Mouse (Mus musculus) left cerebral cortex, postnatal 25 days (tissue): Measurements from ENCODE around the gene Amhr2. TPM values are rescaled to one million over a fixed set of nuclear protein-coding genes. Genes with fewer than 3 reads are reported as not detected.

Experiments
- DNase-seq, 2 experiments: peaks; one replicate each; pipeline ENCODE4 v3.0.0; 2022; ENCODE audit warnings: low spot score in 2 of 2, mixed read lengths in 1 of 2
- intact Hi-C: fragments of 180-260 bp; cut with DNase I; formaldehyde crosslinking; loops from one replicate; pipeline ENCODE4 v1.15.1; 2025
- total RNA-seq, 2 experiments: library from RNA; stranded (reverse); gene quantifications; 2 replicates each; pipeline ENCODE4 v1.2.3; 2021

The Amhr2 gene
- total RNA-seq, 2 experiments from 2014 or later, result 0.62 to 2.4 TPM

DNA sequence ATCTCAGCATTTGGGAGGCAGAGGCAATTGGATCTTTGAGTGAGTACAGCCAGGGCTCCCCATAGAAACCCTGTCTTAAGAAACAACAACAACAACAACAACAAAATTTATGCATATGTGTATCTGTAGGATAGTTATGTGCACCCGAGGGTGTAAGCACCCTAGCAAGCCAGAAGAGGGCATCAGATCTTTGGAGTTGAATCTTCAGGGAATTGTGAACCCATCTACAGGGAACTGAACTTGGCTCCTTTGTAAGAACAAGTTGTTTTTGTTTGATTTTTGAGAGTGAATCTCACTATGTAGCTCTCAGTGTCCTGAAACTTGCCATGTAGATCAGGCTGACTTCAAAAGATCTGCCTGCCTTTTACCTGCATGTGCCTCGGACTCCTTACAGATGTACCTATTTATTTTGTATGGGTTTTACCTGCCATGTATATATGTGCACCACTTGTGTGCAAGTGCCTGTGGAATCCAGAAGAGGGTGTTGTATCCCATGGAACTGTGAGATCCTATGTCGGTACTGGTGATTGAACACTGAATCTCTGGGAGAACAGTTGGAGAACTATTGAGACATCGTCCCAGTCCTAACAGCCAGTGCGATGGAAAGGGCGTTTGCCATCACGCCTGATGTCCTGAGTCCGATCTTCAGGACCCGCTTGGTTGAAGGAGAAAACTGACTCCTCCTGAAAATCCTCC lies 23.7 kb downstream of the Amhr2 start:
- intact Hi-C loops, result no loop called here
- no peak for DNase-seq

DNA sequence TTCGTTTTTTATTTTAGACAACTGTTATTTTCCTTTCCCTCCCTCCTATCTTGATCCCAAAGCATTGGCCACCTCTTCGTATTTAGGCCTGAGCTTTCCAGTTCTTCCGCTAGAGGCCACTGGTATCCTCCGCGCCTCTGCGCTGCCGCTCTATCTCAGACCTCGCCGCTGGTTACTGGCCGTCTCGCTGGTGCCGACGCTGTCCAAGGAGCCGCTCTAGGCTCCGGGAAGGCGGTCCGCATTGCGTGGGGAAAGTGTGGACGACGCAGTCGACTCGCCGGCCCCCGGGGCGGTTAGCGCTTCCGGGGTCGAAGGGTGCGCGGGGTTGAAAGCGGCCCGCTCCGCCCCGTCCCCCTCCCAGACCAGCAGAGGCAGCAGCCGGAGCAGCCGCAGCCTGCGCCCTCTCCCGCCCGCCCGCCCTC lies 25.0 kb downstream of the Amhr2 start, which contains the start of gene Pcbp2:
Gene Pcbp2 (plus strand): TSS at position 357 of the 422 bp plus-strand sequence.
- intact Hi-C loops, result no loop called here
- DNase-seq, result peak; percentile 94 to 99

DNA sequence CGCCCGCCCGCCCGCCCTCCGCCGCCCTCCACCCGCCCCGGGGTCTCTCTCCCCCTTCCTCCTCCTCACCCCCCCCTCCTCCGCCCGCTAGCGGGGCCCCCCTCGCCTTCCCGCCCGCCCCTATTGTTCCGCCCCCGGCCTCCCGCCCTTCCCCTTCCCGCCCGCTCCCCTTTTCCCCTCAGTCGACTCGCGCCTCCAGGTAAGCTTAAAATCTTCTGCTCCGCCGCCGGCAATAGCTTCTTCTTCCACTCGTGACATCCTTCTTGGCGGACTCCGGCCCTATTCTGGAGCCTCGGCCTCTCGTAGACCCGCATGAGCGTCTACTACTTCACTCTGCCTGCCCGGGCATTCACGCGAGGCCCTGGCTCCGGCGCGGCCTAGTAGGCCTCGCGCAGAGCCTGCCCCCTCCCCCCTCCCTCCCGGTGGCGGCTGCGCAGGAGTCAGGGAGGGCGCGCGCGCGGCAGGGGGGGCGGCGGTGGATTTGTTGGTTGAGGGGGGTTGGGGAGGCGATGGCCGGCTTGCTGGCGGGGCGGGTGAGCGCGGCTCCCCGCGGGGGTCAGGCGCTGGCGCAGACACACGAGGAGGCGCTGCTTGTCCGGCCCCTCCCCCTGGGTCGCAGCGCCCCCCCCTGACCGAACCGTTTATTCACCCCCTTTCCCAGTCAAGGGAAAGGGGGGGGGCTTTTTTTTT lies 25.6 kb downstream of the Amhr2 start:
- intact Hi-C loops, result loop anchor here (1.0 kb wide), 1 partner anchor 48 kb away; the partner anchor contains the start of gene Tarbp2
- peak; percentile 79 to 80 for DNase-seq

DNA sequence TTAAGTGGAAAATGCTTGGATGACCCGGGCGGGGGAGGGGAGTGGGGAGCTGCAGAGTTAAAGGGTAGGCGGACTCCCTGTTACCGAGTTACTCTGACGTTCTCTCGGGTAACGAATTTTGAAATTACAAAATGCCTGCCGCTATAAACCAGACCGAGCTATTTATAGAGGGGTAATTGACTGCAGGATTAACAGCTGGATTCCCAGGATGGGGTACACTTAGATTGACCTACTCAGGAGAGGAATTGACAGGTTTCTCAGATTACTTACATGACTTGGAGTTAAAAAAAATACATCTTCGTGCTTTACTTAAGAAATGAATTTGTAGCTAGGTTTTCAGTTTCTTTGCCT lies 26.1 kb downstream of the Amhr2 start:
- intact Hi-C loops, result loop anchor here (1.0 kb wide), 1 partner anchor 47 kb away; the partner anchor contains the start of gene Tarbp2
- no peak for DNase-seq

DNA sequence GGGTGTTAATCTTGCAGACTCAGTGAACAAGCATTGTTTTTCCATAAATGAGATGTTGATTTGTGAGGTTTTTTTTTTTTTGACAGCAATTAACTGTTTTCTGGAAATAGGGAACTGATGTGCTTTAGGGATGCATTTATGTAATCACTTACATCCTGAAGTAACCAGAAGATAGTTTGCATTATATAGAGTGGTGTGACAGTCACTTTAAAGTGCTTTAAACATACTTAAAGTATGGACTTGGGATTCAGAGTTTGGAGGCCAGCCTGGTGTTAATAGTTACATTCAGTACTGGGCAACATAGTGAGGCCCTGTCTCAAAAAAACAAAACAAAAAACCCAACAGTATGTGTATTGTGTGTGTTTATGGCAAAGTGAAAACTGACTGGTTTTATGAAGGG lies 26.6 kb downstream of the Amhr2 start:
- no peak for DNase-seq
- intact Hi-C loops, result loop anchor here (1.0 kb wide), 1 partner anchor 47 kb away; the partner anchor contains the start of gene Tarbp2

DNA sequence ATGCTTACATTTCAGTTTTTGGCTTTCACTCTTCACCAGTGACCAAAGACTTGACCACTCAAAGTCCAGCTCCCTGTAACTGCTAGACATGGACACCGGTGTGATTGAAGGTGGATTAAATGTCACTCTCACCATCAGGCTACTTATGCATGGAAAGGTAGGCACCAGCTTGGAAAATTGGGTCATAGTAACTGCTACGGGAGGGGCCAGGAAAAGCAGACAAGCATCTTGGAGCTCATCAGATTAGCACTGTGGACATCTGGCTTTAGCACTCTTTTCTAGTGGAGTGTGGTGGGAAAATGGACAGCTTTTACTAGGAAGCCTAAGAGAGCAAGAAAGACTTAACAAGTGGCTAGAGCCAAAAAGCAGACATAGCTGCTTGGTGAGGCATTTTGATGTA lies 28.1 kb downstream of the Amhr2 start:
- DNase-seq, result no peak

DNA sequence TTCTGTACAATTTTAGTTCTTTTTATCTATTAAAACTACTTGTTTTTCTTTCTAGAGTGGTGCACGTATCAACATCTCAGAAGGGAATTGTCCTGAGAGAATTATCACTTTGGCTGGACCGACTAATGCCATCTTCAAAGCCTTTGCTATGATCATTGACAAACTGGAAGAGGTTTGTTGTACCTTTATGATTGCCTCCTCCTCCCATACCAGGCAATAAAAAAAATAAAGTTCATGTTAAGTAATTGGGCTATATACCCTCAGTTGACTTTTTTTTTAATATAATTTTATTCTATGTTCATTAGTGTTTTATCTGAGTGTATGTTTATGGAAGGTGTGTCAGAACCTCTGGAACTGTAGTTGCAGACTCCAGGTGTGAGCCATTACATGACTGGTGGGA lies 29.4 kb downstream of the Amhr2 start:
- DNase-seq, result no peak
- intact Hi-C loops, result loop anchor here (2.0 kb wide), 1 partner anchor 14 kb away; no protein-coding TSS in a partner anchor

More for the DNA sequence above, 28.1 kb downstream of the Amhr2 start:
- intact Hi-C loops, result no loop called here

DNA sequence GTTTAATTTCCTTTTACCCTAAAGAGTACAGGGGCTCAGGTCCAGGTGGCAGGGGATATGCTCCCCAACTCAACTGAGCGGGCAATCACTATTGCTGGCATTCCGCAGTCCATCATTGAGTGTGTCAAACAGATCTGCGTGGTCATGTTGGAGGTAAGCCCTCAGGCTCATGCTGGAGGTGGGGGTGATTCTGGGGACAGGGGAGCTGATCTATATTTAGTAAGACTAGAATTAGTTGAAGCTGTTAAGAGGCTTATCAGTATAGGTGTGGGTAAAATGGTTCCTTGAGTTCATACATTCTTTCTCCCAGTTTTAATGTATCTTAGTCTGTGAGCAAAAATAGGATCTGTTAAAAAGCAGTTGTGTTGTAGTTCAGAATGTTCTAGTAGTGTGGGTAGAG lies 38.0 kb downstream of the Amhr2 start:
- intact Hi-C loops, result no loop called here
- no peak for DNase-seq

DNA sequence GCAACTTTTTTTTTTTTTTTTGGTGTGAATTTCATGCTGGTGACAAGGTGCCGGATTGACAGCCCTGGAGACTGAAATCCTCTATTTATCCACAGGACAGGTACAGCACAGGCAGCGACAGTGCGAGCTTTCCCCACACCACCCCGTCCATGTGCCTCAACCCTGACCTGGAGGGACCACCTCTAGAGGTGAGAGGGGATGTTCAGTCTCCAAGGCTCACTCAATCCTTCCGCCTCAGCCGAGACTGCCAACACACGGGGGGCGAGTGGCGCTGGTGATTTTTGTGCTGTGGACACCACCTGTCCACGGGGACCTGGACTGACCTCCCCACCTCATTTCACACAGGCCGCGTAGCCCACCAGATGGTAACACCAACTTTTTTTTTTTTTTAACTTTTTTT lies 40.7 kb downstream of the Amhr2 start:
- intact Hi-C loops, result no loop called here
- no peak for DNase-seq

DNA sequence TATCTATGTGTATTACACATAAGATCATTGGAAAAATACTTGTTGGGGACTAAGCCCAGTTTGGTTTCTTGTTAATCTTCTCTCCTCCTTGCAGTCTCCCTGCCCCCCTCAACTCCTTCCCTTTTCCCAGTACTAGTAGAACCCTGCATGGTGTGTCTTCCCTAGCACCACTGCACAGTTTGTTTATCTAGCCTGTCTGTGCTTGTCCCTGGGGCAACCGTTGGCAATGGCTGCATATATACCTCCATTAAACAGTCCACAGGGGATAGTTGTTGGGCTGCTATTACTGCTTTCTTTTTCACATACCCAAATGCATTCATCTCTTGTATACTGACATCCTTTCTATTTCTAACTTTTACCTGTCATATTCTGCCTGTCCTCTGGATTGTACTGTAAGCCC lies 42.5 kb downstream of the Amhr2 start:
- intact Hi-C loops, result loop anchor here (2.0 kb wide), 1 partner anchor 13 kb away; no protein-coding TSS in a partner anchor
- DNase-seq, result no peak

DNA sequence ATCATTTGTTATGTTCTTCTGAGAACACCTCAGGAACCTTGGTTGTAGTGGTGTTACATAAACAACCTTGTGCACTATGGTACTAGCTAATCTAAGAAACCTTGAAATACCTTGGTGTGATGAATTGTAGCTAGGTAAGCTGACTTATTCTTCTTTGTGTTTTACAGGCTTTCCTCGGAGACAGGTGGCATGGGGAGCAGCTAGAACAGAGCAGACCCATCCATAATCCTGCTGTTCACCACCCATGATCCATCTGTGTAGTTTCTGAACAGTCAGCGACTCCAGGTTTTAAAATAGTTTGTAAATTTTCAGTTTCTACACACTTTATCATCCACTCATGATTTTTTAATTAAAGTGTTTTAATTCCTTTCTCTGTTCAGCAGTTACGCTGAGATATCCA lies 53.2 kb downstream of the Amhr2 start:
- no peak for DNase-seq

DNA sequence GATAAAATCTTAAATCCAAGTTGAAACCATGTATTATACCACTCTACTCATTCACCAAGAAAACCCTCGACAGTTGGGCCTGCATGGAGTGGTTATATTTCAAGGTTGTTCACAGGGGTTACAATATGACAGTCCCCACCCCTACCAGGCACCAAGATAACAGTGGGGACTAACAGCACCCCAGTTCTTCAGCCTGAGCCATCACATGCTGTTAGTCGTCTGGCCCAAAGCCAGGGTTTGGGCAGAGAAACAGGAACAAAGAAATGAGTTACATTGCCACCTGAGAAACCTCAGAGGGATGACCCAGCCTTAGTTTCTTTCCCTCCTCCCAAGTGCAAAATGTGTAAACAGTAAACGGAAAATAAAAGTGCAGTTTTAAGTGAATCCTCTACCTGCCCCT lies 54.2 kb downstream of the Amhr2 start:
- intact Hi-C loops, result no loop called here
- DNase-seq, result no peak

More for the DNA sequence above, 53.2 kb downstream of the Amhr2 start:
- intact Hi-C loops, result no loop called here

DNA sequence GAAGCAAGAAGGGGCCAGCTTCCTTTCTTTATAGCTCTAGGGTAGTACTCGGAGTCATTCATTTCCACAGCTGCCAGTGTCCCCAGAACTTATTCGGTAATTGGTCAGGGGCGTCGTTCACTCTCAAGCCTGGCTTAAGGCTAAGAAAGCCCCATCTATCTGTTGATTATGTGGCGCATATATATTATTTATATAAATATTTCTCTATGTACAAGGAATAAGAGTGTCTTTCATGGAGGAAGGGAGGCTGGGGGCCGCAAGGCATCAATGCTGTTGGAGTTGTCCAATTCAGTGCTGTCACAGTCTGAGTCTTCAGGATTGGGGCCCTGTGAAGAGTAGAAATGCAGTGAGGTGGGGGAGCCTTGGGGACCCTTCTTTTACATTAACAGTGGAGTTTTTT lies 54.7 kb downstream of the Amhr2 start:
- DNase-seq, result no peak
- intact Hi-C loops, result no loop called here

DNA sequence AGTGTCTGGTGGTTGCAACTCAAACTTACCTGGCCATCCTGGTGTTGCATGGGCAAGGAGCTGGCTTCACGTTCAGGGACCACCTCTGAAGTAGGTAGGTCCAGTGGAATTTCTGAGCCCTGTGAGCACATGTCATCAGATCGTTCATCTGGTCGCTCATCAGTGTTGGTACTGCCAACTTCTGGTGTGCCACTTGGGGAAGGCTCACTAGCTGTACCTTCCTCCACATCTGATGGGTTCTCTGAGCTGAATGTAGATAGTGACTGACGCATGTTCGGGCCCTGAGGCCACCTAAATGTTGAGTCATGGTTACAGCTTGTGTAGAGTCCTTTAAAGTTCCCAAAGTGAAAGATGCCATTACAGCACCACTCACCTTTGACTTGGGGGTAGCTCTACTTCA lies 55.3 kb downstream of the Amhr2 start:
- DNase-seq, result no peak
- intact Hi-C loops, result no loop called here

DNA sequence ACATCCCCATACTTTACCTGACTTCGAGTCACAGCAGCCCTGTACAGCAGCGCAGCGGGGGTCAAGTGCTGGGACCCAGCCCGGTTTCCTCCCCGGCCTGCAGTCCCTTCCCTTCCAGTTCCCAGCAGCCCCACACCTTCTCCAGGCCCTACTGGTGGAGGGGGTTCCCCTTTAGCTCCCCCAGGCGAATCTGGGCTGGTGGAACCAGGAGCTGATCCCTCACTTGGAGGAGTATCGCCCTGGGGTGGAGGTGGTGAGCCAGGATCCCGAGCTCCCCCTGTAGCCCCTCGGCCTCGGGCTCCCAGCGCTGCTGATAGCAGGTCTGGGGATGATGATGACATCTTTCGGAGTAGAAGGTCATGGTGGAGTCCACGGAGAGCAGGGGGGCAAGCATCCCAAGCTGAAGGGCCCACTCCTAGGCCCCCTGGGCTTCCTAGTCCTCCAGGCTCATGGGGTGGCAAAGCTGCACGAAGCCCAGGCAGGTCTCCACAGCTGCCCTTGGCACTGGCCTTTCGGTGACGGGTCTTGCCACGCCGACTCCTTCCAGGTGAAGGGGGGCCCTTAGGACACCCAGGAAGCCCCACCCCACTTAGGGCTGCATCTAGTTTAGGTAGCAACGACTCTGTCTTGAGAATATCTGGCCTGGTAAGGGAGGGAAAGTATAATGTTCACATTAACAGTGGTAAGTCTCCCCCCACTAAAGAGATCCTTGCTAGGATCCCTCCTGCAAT lies 56.1 kb downstream of the Amhr2 start:
- DNase-seq, result no peak
- intact Hi-C loops, result no loop called here

DNA sequence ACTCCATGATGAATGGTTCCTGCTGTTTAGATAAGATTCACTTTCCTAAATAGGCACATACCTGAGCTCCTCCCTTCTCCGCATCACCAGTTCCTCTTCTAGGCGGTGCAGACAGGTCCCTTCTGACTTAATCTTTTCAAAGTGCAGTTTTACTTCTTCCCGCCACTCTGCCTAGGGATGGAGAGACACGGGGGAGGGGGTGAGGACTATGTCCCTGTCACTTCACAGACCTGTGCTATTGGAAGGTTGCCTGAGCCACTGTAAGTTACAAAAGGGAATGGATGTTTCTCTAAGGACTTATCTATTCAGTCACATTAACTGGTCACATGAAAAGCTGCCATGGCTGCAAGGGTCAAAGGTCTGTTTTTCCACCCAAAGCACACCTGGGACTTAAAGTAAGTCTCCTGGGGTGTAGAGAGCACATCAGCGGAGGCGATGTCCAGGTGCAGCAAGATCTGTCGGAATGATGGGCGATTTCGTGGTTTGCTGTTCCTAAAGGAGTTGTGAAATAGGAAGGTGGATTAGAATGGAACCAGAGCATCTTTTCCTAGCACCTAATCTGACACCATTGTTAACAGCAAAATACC lies 57.2 kb downstream of the Amhr2 start:
- intact Hi-C loops, result no loop called here
- DNase-seq, result no peak

DNA sequence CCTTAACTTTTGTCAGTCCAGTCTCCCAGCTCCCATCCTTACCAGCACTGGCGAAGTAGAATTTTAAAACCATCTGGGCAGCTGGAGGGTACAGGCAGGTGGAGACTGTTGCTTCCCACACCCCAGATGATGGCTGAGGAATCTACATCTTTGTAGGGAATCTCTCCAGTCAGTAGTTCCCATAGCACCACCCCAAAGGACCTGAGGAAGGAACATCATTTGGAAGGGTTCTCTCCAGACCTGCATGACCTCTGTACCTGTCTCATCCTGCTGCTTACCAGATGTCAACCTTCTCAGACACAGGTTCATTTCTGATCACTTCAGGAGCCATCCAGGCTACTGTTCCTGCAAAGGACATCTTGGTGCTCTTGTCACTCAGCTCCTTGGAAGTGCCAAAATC lies 58.3 kb downstream of the Amhr2 start, which contains the start of gene Gm10337:
Gene Gm10337 (plus strand): TSS at position 276 of the 400 bp plus-strand sequence.
- intact Hi-C loops, result no loop called here
- no peak for DNase-seq
